Mouse (Mus musculus) midbrain, postnatal 0 days (tissue): ENCODE measurements around the gene Atg9b. TPM values are rescaled to one million over a fixed set of nuclear protein-coding genes. Genes with fewer than 3 reads are reported as not detected.

ENCODE experiments used
- ATAC-seq: fragments of 200-750 bp; cut with Nextera tagmentation; 2 replicates; pipeline ENCODE4 v1.8.0; 2017; ENCODE audit warnings: moderate number of reproducible peaks, mild to moderate bottlenecking, moderate TSS enrichment, moderate library complexity; ENCODE audit not compliant: low FRiP score
- DNase-seq: peaks from one replicate; pipeline ENCODE4 v3.0.0-alpha.2; 2015; ENCODE audit warnings: low spot score
- H3K27ac ChIP-seq: fragments of 300-500 bp; sonication (generic); 2 replicates; pipeline ENCODE4 v1.5.1; 2014; ENCODE audit warnings: low read depth, mild to moderate bottlenecking, low read length, mixed read lengths
- H3K27me3 ChIP-seq: fragments of 300-500 bp; sonication (generic); 2 replicates; pipeline ENCODE4 v1.6.1; 2014; ENCODE audit warnings: low read length, control low read depth, mixed read lengths; ENCODE audit not compliant: insufficient read depth
- H3K36me3 ChIP-seq: fragments of 300-500 bp; sonication (generic); 2 replicates; pipeline ENCODE4 v1.6.1; 2014; ENCODE audit warnings: low read length, control low read depth, mixed read lengths; ENCODE audit not compliant: insufficient read depth
- H3K4me1 ChIP-seq: fragments of 300-500 bp; sonication (generic); 2 replicates; pipeline ENCODE4 v1.6.1; 2014; ENCODE audit warnings: mild to moderate bottlenecking, control low read depth, antibody characterized with exemption, low read length, mixed read lengths; ENCODE audit not compliant: insufficient read depth
- H3K4me2 ChIP-seq: fragments of 300-500 bp; sonication (generic); 2 replicates; pipeline ENCODE4 v1.6.1; 2014; ENCODE audit warnings: low read depth, mild to moderate bottlenecking, low read length, mixed read lengths; ENCODE audit not compliant: poor library complexity, severe bottlenecking
- H3K4me3 ChIP-seq: fragments of 300-500 bp; sonication (generic); 2 replicates; pipeline ENCODE4 v1.5.1; 2014; ENCODE audit warnings: low read depth, mild to moderate bottlenecking, low read length, moderate library complexity
- H3K9ac ChIP-seq: fragments of 300-500 bp; sonication (generic); replicated peaks from 2 replicates; pipeline ENCODE4 v1.6.1; 2014; ENCODE audit warnings: mild to moderate bottlenecking, low read length, moderate library complexity, mixed read lengths; ENCODE audit not compliant: poor library complexity, severe bottlenecking
- H3K9me3 ChIP-seq: fragments of 300-500 bp; sonication (generic); 2 replicates; pipeline ENCODE4 v1.6.1; 2016; ENCODE audit warnings: low read length, control low read depth
- CTCF ChIP-seq: IDR thresholded peaks from 2 replicates; pipeline ENCODE4 v1.5.1; 2016; ENCODE audit warnings: antibody characterized with exemption, mild to moderate bottlenecking
- WGBS: fragments of 180-500 bp; shearing (Covaris S2); extraction: QIAGEN DNeasy Blood & Tissue Kit; methylation state at CpG from one replicate; pipeline ENCODE4 v1.1.7; 2014; 5-methylcytosine and 5-hydroxymethylcytosine counted together
- polyA plus RNA-seq: library from polyadenylated mRNA; unstranded; fragments of >200 nt; fragmentation: Nextera tagmentation; extraction: Ambion mirVana; gene quantifications from 2 replicates; pipeline ENCODE4 v1.2.1, GENCODE M21; 2015
- total RNA-seq: library from RNA; depleted of rRNA; stranded (reverse); fragments of >200 nt; gene quantifications from 2 replicates; pipeline ENCODE4 v1.2.3, GENCODE M21; 2014

Gene Atg9b
- total and polyA plus RNA-seq, 2 experiments from 2014 or later = 5.3 to 6.7 TPM

GRCm38 (mm10) chr5:24364508-24364907 is 27.4 kb downstream of the Atg9b start, which contains the start of gene Nos3:
Gene Nos3, plus strand, starts transcription at chr5:24364810.
- Histone ChIP-seq H3K4me1 (no peaks in the 10 kb centered on the region), H3K4me3 (peak within 1 kb of the TSS; percentile 8; the same call in 1 of the 2 replicates), H3K36me3 (no peaks in the 10 kb centered on the region), H3K27ac (no peak within 1 kb of the TSS), H3K4me2 (no peak within 1 kb of the TSS), H3K9ac (no peak within 1 kb of the TSS), H3K9me3 (no peaks in the 10 kb centered on the region), H3K27me3 (no peaks in the 10 kb centered on the region)
- WGBS = 36% methylated on average over 12 of the region's 12 CpGs
- TF ChIP-seq CTCF = no peak
- ATAC-seq = no peak
- DNase-seq = no peak

GRCm38 (mm10) chr5:24364061-24364460 is 27.9 kb downstream of the Atg9b start:
- no peak for DNase-seq
- no peak overlapping the region for H3K4me3 ChIP-seq
- H3K27me3 ChIP-seq = no peaks in the 10 kb centered on the region
- H3K4me2 ChIP-seq = no peak overlapping the region
- H3K9me3 ChIP-seq = no peaks in the 10 kb centered on the region
- no peaks in the 10 kb centered on the region for H3K4me1 ChIP-seq
- ATAC-seq = no peak
- H3K36me3 ChIP-seq = no peaks in the 10 kb centered on the region
- TF ChIP-seq CTCF = no peak
- WGBS = 64% methylated on average over 3 of the region's 3 CpGs
- H3K9ac ChIP-seq = no peak overlapping the region
- no peak overlapping the region for H3K27ac ChIP-seq

- ATAC-seq (no peak), DNase-seq (no peak)
- no peaks in the 10 kb centered on the region for H3K27me3 ChIP-seq
- no peak for TF ChIP-seq CTCF
- no peaks in the 10 kb centered on the region for H3K9me3 ChIP-seq
- H3K4me1 ChIP-seq = no peaks in the 10 kb centered on the region
- H3K9ac ChIP-seq = no peak overlapping the region
- no peak overlapping the region for H3K4me3 ChIP-seq
- no peak overlapping the region for H3K27ac ChIP-seq
- WGBS = 85% methylated on average over 2 of the region's 2 CpGs
- H3K4me2 ChIP-seq = no peak overlapping the region
- no peaks in the 10 kb centered on the region for H3K36me3 ChIP-seq
Observed at GRCm38 (mm10) chr5:24363467-24363866, 28.5 kb downstream of the Atg9b start.

GRCm38 (mm10) chr5:24360792-24361454 is 31.0 kb downstream of the Atg9b start:
- TF ChIP-seq CTCF = peak; percentile 99
- Histone ChIP-seq H3K27me3 (no peaks in the 10 kb centered on the region), H3K36me3 (no peaks in the 10 kb centered on the region), H3K27ac (peak overlapping the region; percentile 34), H3K4me2 (no peak overlapping the region), H3K4me1 (no peaks in the 10 kb centered on the region), H3K9me3 (no peaks in the 10 kb centered on the region), H3K9ac (0 out of 2 replicates have a peak overlapping the region, but pooled peaks have one; percentile 8), H3K4me3 (no peak overlapping the region)
- 2% methylated on average over 6 of the region's 7 CpGs for whole genome bisulfite sequencing
- DNase-seq = peak; percentile 88
- ATAC-seq = peak; percentile 68

- no peaks in the 10 kb centered on the region for H3K27me3 ChIP-seq
- TF ChIP-seq CTCF = peak; percentile 67
- H3K4me1 ChIP-seq = peaks cover 5% of the 10 kb centered on the region
Observed at GRCm38 (mm10) chr5:24357461-24357860, 34.5 kb downstream of the Atg9b start.

GRCm38 (mm10) chr5:24356764-24357163 is 35.2 kb downstream of the Atg9b start:
- Histone ChIP-seq H3K4me2 (no peak overlapping the region), H3K27me3 (no peaks in the 10 kb centered on the region), H3K27ac (no peak overlapping the region), H3K9me3 (no peaks in the 10 kb centered on the region), H3K9ac (no peak overlapping the region), H3K4me1 (peaks cover 9% of the 10 kb centered on the region), H3K4me3 (no peak overlapping the region), H3K36me3 (no peaks in the 10 kb centered on the region)
- 57% methylated on average over 4 of the region's 4 CpGs for WGBS
- DNase-seq (peak; percentile 25), ATAC-seq (no peak)
- TF ChIP-seq CTCF = no peak

More at GRCm38 (mm10) chr5:24357461-24357860, 34.5 kb downstream of the Atg9b start:
- H3K9me3 ChIP-seq = no peaks in the 10 kb centered on the region
- H3K9ac ChIP-seq = no peak overlapping the region
- 14% methylated on average over 7 of the region's 7 CpGs for WGBS
- DNase-seq (peak; percentile 84), ATAC-seq (no peak)
- no peak overlapping the region for H3K4me2 ChIP-seq
- H3K4me3 ChIP-seq = no peak overlapping the region
- H3K36me3 ChIP-seq = no peaks in the 10 kb centered on the region
- H3K27ac ChIP-seq = no peak overlapping the region
